Mouse (Mus musculus): Measurements from ENCODE around the gene Tmem178b. TPM values are rescaled to one million over a fixed set of nuclear protein-coding genes. Genes with fewer than 3 reads are reported as not detected.

Gene Tmem178b
- polyA plus RNA-seq, 1 experiment from 2014 or later = 0.18 TPM

GRCm38 (mm10) chr6:40051698-40052097 is 178.6 kb downstream of the Tmem178b start:
- Histone ChIP-seq H3K27me3 (ENCODE audit: insufficient read depth, poor library complexity, severe bottlenecking) (no peaks in the 10 kb centered on the region), H3K4me3 (no peak overlapping the region), H3K36me3 (no peaks in the 10 kb centered on the region), H3K27ac (no peak overlapping the region), H3K9me3 (no peaks in the 10 kb centered on the region), H3K4me1 (no peaks in the 10 kb centered on the region)
- no peak for DNase-seq (ENCODE audit: low spot score)
- WGBS = 75% methylated on average over 2 of the region's 2 CpGs

DNA sequence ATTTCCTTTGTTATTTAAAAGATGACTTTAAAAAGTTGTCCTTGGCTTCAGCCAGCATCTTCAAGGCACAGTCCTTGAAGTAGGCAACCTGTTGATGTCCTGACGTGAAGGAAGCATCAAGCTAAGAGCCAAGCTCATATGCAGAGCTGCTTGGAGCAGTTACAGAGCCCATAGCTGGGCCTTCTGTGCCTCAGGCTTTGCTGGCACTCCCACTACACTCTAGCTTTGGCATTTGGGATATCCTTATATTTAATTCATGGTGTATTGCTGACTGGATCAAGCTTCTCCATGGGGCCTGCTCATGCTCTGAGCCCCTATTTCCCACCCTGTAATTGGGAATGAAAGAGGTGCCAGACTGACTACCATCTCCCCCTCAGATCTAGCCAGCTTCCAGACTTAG is 179.5 kb downstream of the Tmem178b start:
- WGBS = 65% methylated on average over 1 of the region's 1 CpGs
- no peak overlapping the region for H3K4me3 ChIP-seq
- DNase-seq (ENCODE audit: low spot score) = no peak

DNA sequence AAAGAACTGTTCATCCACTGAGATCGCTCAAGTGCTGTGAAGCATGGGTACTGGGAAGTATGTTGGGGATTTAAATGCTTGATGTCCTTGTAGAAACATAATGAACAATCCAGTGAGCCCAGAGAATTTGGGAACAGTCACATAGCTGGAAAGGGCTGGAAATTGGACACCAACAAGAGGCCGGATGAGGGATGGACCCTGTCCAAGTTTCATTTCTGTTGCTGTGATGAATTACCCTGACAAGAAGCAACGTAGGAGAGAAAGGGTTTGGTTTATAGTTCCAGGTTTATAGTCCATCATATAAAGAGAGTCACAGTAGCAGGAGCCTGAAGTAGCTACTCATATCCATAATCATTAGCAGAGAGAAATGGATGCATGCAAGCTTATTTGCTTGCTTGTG is 186.4 kb downstream of the Tmem178b start:
- no peaks in the 10 kb centered on the region for H3K9me3 ChIP-seq

More for the DNA sequence above, 179.5 kb downstream of the Tmem178b start:
- Histone ChIP-seq H3K27me3 (ENCODE audit: insufficient read depth, poor library complexity, severe bottlenecking) (no peaks in the 10 kb centered on the region), H3K27ac (no peak overlapping the region), H3K9me3 (no peaks in the 10 kb centered on the region), H3K36me3 (no peaks in the 10 kb centered on the region), H3K4me1 (no peaks in the 10 kb centered on the region)

DNA sequence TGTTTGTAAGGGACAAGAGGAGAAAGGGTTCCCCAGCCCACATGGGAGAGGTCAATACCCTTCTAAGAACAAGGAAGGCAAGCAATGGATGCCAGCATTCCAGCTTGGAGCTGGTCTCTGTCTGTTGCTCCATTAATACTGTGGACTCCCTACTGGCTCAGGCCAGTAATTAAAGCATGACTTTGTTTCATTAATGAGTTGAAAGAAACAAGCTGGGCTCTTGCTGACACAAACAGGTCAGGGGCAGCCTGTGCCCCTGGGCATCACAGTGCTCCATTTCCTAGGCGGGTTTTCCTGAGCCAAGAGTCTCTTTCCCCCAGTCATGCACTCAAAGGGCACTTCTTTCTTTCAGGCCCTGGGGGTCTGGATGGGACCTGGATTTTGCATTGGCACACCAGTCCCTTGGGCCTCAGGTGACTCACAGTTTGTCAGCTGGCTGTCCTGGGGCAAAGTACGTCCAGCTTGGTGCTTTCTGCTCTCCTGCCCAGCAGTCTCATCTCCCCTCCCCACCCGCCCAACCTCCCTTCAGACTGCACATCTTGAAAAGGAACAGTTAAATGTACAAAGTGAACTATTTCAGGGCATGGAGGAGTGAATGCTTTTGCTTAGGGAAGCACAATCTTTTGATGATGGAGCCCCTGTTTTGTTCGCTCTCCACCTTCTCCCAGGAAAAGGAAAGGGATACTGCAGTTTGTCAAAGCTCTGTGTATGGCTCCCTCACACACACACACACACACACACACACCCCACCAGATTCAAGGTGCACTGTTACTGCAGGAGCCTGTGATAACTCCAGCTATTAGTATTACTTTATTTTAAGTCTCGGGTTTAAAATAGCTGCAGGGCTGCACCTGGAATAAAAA is 188.5 kb downstream of the Tmem178b start:
- 78% methylated on average over 5 of the region's 5 CpGs for WGBS
- Histone ChIP-seq H3K36me3 (no peaks in the 10 kb centered on the region), H3K4me3 (no peak overlapping the region), H3K27ac (no peak overlapping the region), H3K27me3 (ENCODE audit: insufficient read depth, poor library complexity, severe bottlenecking) (no peaks in the 10 kb centered on the region), H3K9me3 (no peaks in the 10 kb centered on the region), H3K4me1 (no peaks in the 10 kb centered on the region)
- DNase-seq (ENCODE audit: low spot score) = no peak

More for the DNA sequence above, 186.4 kb downstream of the Tmem178b start:
- H3K4me1 ChIP-seq = no peaks in the 10 kb centered on the region
- DNase-seq (ENCODE audit: low spot score) = no peak
- 75% methylated on average over 3 of the region's 3 CpGs for WGBS
- H3K36me3 ChIP-seq = no peaks in the 10 kb centered on the region
- no peaks in the 10 kb centered on the region for H3K27me3 ChIP-seq (ENCODE audit: insufficient read depth, poor library complexity, severe bottlenecking)
- no peak overlapping the region for H3K27ac ChIP-seq
- H3K4me3 ChIP-seq = no peak overlapping the region

GRCm38 (mm10) chr6:40062190-40062501 is 189.1 kb downstream of the Tmem178b start:
- 84% methylated on average over 7 of the region's 7 CpGs for WGBS
- no peaks in the 10 kb centered on the region for H3K36me3 ChIP-seq
- no peaks in the 10 kb centered on the region for H3K27me3 ChIP-seq (ENCODE audit: insufficient read depth, poor library complexity, severe bottlenecking)
- H3K4me1 ChIP-seq = no peaks in the 10 kb centered on the region
- DNase-seq (ENCODE audit: low spot score) = no peak
- no peak overlapping the region for H3K27ac ChIP-seq
- no peak overlapping the region for H3K4me3 ChIP-seq
- H3K9me3 ChIP-seq = no peaks in the 10 kb centered on the region

DNA sequence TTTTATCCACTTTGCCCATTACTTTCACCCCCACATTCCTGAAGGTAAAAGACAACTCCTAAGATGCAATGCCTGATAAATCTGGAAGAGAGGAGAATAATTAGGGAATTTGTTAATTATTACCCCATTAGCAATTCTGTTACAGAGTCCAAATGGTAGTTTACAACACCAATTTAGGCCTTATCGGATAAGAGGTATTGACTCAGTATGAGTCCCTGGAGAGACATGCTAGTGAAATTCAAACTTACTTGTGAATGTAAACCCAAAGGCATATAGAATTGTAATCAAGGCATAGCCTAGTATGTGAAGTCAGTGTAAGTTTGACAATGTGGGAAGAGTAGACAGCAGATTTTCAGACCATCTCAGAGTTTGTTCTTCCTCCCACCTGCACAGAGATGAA is 190.4 kb downstream of the Tmem178b start:
- no peak overlapping the region for H3K27ac ChIP-seq
- 92% methylated on average over 1 of the region's 1 CpGs for WGBS
- no peaks in the 10 kb centered on the region for H3K36me3 ChIP-seq

GRCm38 (mm10) chr6:40063899-40064298 is 190.8 kb downstream of the Tmem178b start:
- H3K27ac ChIP-seq = no peak overlapping the region
- no peaks in the 10 kb centered on the region for H3K4me1 ChIP-seq
- 68% methylated on average over 1 of the region's 1 CpGs for WGBS
- H3K4me3 ChIP-seq = no peak overlapping the region
- no peaks in the 10 kb centered on the region for H3K36me3 ChIP-seq
- H3K9me3 ChIP-seq = no peaks in the 10 kb centered on the region
- DNase-seq (ENCODE audit: low spot score) = no peak
- H3K27me3 ChIP-seq (ENCODE audit: insufficient read depth, poor library complexity, severe bottlenecking) = no peaks in the 10 kb centered on the region

More for the DNA sequence above, 190.4 kb downstream of the Tmem178b start:
- Histone ChIP-seq H3K4me3 (no peak overlapping the region), H3K4me1 (no peaks in the 10 kb centered on the region), H3K27me3 (ENCODE audit: insufficient read depth, poor library complexity, severe bottlenecking) (no peaks in the 10 kb centered on the region), H3K9me3 (no peaks in the 10 kb centered on the region)
- DNase-seq (ENCODE audit: low spot score) = no peak

DNA sequence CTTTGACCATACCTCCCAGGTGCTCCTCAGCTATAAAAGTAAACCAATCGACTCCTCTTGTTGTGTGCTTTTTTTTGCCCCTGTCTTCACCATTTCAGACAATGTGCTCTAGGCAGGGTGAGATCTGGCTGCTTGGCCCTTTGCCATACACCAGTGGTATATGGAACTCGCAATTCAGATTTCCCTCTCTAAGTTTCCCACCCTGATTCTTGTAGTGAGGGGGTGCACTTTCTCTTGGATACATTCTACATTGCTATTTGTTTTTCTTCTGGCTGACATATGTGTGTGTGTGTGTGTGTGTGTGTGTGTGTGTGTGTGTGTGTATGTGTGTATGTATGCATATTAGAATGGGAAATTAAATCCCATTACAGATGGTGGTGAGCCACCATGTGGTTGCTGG is 191.3 kb downstream of the Tmem178b start:
- H3K27ac ChIP-seq = no peak overlapping the region
- no peak for DNase-seq (ENCODE audit: low spot score)
- WGBS = 70% methylated on average over 2 of the region's 2 CpGs
- H3K9me3 ChIP-seq = no peaks in the 10 kb centered on the region
- no peaks in the 10 kb centered on the region for H3K4me1 ChIP-seq
- no peaks in the 10 kb centered on the region for H3K27me3 ChIP-seq (ENCODE audit: insufficient read depth, poor library complexity, severe bottlenecking)
- H3K4me3 ChIP-seq = no peak overlapping the region
- H3K36me3 ChIP-seq = no peaks in the 10 kb centered on the region

- Histone ChIP-seq H3K27ac (no peak overlapping the region), H3K4me3 (no peak overlapping the region), H3K36me3 (no peaks in the 10 kb centered on the region), H3K27me3 (ENCODE audit: insufficient read depth, poor library complexity, severe bottlenecking) (no peaks in the 10 kb centered on the region), H3K4me1 (no peaks in the 10 kb centered on the region), H3K9me3 (no peaks in the 10 kb centered on the region)
- 77% methylated on average over 6 of the region's 6 CpGs for WGBS
- DNase-seq (ENCODE audit: low spot score) = no peak
These were observed 195.4 kb downstream of the Tmem178b start for GRCm38 (mm10) chr6:40068467-40068866.

- Histone ChIP-seq H3K27ac (no peak overlapping the region), H3K4me3 (no peak overlapping the region), H3K9me3 (no peaks in the 10 kb centered on the region), H3K27me3 (ENCODE audit: insufficient read depth, poor library complexity, severe bottlenecking) (no peaks in the 10 kb centered on the region), H3K4me1 (no peaks in the 10 kb centered on the region), H3K36me3 (no peaks in the 10 kb centered on the region)
- WGBS = 53% methylated on average over 3 of the region's 3 CpGs
- no peak for DNase-seq (ENCODE audit: low spot score)
These were observed 197.9 kb downstream of the Tmem178b start for GRCm38 (mm10) chr6:40071007-40071406.

- no peaks in the 10 kb centered on the region for H3K9me3 ChIP-seq
- no peaks in the 10 kb centered on the region for H3K27me3 ChIP-seq (ENCODE audit: insufficient read depth, poor library complexity, severe bottlenecking)
- DNase-seq (ENCODE audit: low spot score) = no peak
- no peaks in the 10 kb centered on the region for H3K4me1 ChIP-seq
- no peak overlapping the region for H3K27ac ChIP-seq
- no peak overlapping the region for H3K4me3 ChIP-seq
- no peaks in the 10 kb centered on the region for H3K36me3 ChIP-seq
- 10% methylated on average over 1 of the region's 1 CpGs for WGBS
These were observed 203.0 kb downstream of the Tmem178b start for GRCm38 (mm10) chr6:40076089-40076488.

DNA sequence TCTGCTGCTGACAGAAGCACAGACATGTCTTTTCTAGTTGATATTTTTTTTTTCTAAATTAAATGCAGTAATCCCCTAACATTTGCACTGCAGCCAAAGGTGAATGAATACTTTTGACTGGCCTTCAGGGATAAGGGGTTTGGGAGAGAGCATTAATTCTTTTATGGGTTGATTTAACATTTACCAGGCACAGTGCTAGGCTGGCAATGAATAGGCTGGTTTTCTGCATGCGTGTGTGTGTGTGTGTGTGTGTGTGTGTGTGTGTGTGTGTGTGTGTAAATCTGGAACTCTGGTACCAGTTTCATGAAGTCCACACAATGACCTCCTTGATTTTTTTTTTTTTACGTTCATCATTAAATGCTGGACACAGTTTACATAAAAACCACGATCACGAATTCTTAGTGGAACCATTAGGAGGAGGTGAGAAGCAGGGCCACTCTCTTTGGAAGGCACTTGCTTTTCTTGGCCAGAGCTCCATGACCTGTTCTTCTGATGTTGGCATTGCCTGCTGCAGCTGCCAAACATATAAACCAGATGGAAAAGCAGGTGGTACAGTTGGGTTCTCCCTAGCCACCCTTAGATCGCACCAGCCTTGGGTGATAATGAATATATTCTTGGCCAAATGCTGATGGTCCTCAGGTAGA is 203.7 kb downstream of the Tmem178b start:
- Histone ChIP-seq H3K27ac (no peak overlapping the region), H3K36me3 (no peaks in the 10 kb centered on the region), H3K4me1 (no peaks in the 10 kb centered on the region), H3K9me3 (no peaks in the 10 kb centered on the region), H3K4me3 (no peak overlapping the region), H3K27me3 (ENCODE audit: insufficient read depth, poor library complexity, severe bottlenecking) (no peaks in the 10 kb centered on the region)
- DNase-seq (ENCODE audit: low spot score) = no peak
- WGBS = 79% methylated on average over 5 of the region's 5 CpGs

DNA sequence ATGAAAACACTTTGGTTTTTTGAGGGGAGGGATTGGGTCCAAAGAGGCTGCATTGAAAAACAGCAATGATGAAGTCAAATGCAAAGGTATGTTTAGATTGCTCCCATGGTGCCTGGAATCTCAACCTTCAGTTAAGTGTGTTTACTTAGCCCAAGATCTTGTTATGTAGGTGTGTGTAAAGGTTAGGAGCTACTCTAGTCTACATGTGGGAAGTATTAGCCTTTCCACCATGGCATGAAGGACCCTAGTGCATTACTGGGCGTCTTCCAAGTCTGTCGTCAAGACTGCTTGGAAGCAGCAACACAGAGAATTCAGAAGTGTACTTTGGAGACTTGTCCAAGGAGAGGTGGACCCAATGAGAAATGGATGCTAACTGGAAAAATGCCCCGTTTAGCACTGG is 205.3 kb downstream of the Tmem178b start:
- 88% methylated on average over 3 of the region's 3 CpGs for WGBS
- Histone ChIP-seq H3K4me3 (no peak overlapping the region), H3K4me1 (no peaks in the 10 kb centered on the region), H3K27ac (no peak overlapping the region), H3K9me3 (no peaks in the 10 kb centered on the region), H3K27me3 (ENCODE audit: insufficient read depth, poor library complexity, severe bottlenecking) (no peaks in the 10 kb centered on the region), H3K36me3 (no peaks in the 10 kb centered on the region)
- no peak for DNase-seq (ENCODE audit: low spot score)

Measured in heart, embryonic 10.5 days (tissue).